Mouse (Mus musculus) kidney, postnatal 0 days (tissue): Measurements from ENCODE around the gene Ppp1cb. TPM values are rescaled to one million over a fixed set of nuclear protein-coding genes. Genes with fewer than 3 reads are reported as not detected.

Source experiments
- ATAC-seq: fragments of 200-750 bp; cut with Nextera tagmentation; replicated peaks from 2 replicates; pipeline ENCODE4 v1.8.0; 2017; ENCODE audit warnings: low read depth, moderate number of reproducible peaks, moderate TSS enrichment, moderate library complexity; ENCODE audit not compliant: low FRiP score
- DNase-seq: peaks from one replicate; pipeline ENCODE4 v3.0.0-alpha.2; 2016; ENCODE audit warnings: low spot score
- H3K27ac ChIP-seq: fragments of 300-500 bp; sonication (generic); 2 replicates; pipeline ENCODE4 v1.5.1; 2014; ENCODE audit warnings: mild to moderate bottlenecking
- H3K27me3 ChIP-seq: fragments of 300-500 bp; sonication (generic); 2 replicates; pipeline ENCODE4 v1.6.1; 2014; ENCODE audit warnings: low read length, mixed read lengths; ENCODE audit not compliant: insufficient read depth
- H3K36me3 ChIP-seq: fragments of 300-500 bp; sonication (generic); 2 replicates; pipeline ENCODE4 v1.6.1; 2014; ENCODE audit warnings: low read length, mixed read lengths; ENCODE audit not compliant: insufficient read depth
- H3K4me1 ChIP-seq: fragments of 300-500 bp; sonication (generic); replicated peaks from 2 replicates; pipeline ENCODE4 v1.6.1; 2014; ENCODE audit warnings: antibody characterized with exemption, low read length, mixed read lengths; ENCODE audit not compliant: insufficient read depth
- H3K4me2 ChIP-seq: fragments of 300-500 bp; sonication (generic); 2 replicates; pipeline ENCODE4 v1.6.1; 2014; ENCODE audit warnings: mild to moderate bottlenecking, low read length, moderate library complexity, mixed read lengths
- H3K4me3 ChIP-seq: fragments of 300-500 bp; sonication (generic); replicated peaks from 2 replicates; pipeline ENCODE4 v1.5.1; 2014; ENCODE audit warnings: low read depth, low read length
- H3K9ac ChIP-seq: fragments of 300-500 bp; sonication (generic); 2 replicates; pipeline ENCODE4 v1.6.1; 2014; ENCODE audit warnings: low read depth, low read length
- H3K9me3 ChIP-seq: fragments of 300-500 bp; sonication (generic); replicated peaks from 2 replicates; pipeline ENCODE4 v1.6.1; 2016; ENCODE audit warnings: low read length, inconsistent platforms, mixed read lengths
- CTCF ChIP-seq: IDR thresholded peaks from 2 replicates; pipeline ENCODE4 v1.5.1; 2016; ENCODE audit warnings: antibody characterized with exemption, low read depth, mild to moderate bottlenecking, moderate library complexity
- WGBS: fragments of 180-500 bp; shearing (Covaris S2); extraction: QIAGEN DNeasy Blood & Tissue Kit; methylation state at CpG from one replicate; pipeline ENCODE4 v1.1.7; 2014; 5-methylcytosine and 5-hydroxymethylcytosine counted together
- polyA plus RNA-seq: library from polyadenylated mRNA; unstranded; fragments of >200 nt; fragmentation: Nextera tagmentation; extraction: Ambion mirVana; gene quantifications from 2 replicates; pipeline ENCODE4 v1.2.1, GENCODE M21; 2015

The Ppp1cb gene
- polyA plus RNA-seq, 1 experiment from 2014 or later: 226 TPM

DNA sequence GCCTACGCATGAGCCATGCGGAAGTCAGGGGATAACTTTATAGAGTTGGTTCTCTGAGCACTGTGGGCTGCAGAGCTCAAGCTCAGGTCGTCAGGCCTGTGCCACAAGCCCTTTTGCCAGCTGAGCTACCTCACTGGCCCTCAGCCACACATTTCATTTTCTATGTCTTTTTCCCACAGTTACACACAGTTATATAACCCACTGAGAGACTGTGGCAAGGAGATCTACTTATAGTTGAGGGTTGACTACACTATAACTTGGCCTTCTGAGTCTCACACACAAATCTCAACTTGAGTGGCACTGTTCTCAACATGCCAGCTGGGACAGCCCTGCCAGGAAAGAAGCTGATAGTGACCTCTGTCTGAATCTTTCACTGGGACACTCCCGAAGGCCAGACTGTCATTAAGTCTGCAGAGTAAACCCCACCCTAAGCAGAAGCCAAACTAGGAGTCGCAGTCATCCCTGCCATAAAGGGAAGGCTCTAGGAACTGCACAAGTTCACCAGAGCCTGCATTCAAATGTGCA, 44.1 kb upstream of the Ppp1cb start:
- 57% methylated on average over 5 of the region's 5 CpGs for WGBS
- Histone ChIP-seq H3K27me3 (no peaks in the 10 kb centered on the region), H3K9ac (no peak overlapping the region), H3K36me3 (no peaks in the 10 kb centered on the region), H3K4me3 (no peak overlapping the region), H3K9me3 (no peaks in the 10 kb centered on the region), H3K27ac (peak overlapping the region; percentile 27; the same call in 1 of the 2 replicates), H3K4me2 (no peak overlapping the region), H3K4me1 (peaks cover 16% of the 10 kb centered on the region)
- no peak for DNase-seq
- no peak for ATAC-seq
- no peak for TF ChIP-seq CTCF

DNA sequence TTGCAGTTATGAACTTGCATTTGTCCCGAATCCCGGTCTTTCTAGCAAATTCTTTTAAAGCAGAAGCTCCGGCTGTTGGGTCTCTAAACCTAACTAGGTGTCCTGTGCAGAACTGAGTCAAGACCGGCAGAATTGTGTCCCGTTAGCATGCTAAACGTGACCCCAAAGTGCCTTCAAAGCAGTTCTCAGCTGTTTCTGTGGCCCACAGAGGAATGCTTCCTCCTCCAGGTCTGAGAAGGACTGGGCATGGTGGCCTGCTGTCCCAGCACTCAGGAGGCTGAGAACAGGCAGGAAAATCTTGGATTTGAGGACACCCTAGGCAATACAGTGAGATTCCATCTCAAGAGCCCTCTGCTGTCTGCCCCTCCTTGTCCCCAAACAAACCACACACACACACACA, 43.1 kb upstream of the Ppp1cb start:
- Histone ChIP-seq H3K9me3 (no peaks in the 10 kb centered on the region), H3K4me2 (no peak overlapping the region), H3K4me1 (peaks cover 16% of the 10 kb centered on the region), H3K9ac (no peak overlapping the region), H3K27ac (no peak overlapping the region), H3K27me3 (no peaks in the 10 kb centered on the region), H3K4me3 (no peak overlapping the region), H3K36me3 (no peaks in the 10 kb centered on the region)
- ATAC-seq: no peak
- no peak for TF ChIP-seq CTCF
- 74% methylated on average over 6 of the region's 6 CpGs for WGBS
- no peak for DNase-seq

- DNase-seq (peak; percentile 89), ATAC-seq (peak; percentile 44; the same call in 1 of the 2 replicates)
- Histone ChIP-seq H3K9ac (no peak overlapping the region), H3K4me1 (peaks cover 16% of the 10 kb centered on the region), H3K27me3 (no peaks in the 10 kb centered on the region), H3K4me3 (no peak overlapping the region), H3K27ac (no peak overlapping the region; the same call in 1 of the 2 replicates), H3K36me3 (no peaks in the 10 kb centered on the region), H3K9me3 (no peaks in the 10 kb centered on the region), H3K4me2 (no peak overlapping the region)
- 27% methylated on average over 4 of the region's 4 CpGs for WGBS
- TF ChIP-seq CTCF: no peak
These were observed 41.8 kb upstream of the Ppp1cb start for GRCm38 (mm10) chr5:32416881-32417280.

GRCm38 (mm10) chr5:32422081-32422589, 36.5 kb upstream of the Ppp1cb start:
- 0 out of 2 replicates have a peak overlapping the region, but pooled peaks have one; percentile 18 for H3K4me2 ChIP-seq
- no peak; the same call in 1 of the 2 replicates for ATAC-seq

GRCm38 (mm10) chr5:32423339-32424046, 35.1 kb upstream of the Ppp1cb start:
- H3K36me3 ChIP-seq: no peaks in the 10 kb centered on the region
- H3K9me3 ChIP-seq: no peaks in the 10 kb centered on the region
- TF ChIP-seq CTCF: no peak
- peak; percentile 40; the same call in 1 of the 2 replicates for ATAC-seq
- no peak overlapping the region for H3K9ac ChIP-seq
- 20% methylated on average over 11 of the region's 11 CpGs for WGBS
- no peak overlapping the region for H3K4me3 ChIP-seq
- H3K27me3 ChIP-seq: no peaks in the 10 kb centered on the region
- DNase-seq: peak; percentile 68
- peak overlapping the region; percentile 28 for H3K4me2 ChIP-seq
- H3K27ac ChIP-seq: no peak overlapping the region
- peaks cover 11% of the 10 kb centered on the region for H3K4me1 ChIP-seq

More at GRCm38 (mm10) chr5:32422081-32422589, 36.5 kb upstream of the Ppp1cb start:
- H3K36me3 ChIP-seq: no peaks in the 10 kb centered on the region
- H3K27ac ChIP-seq: no peak overlapping the region; the same call in 1 of the 2 replicates
- no peaks in the 10 kb centered on the region for H3K27me3 ChIP-seq
- no peak for TF ChIP-seq CTCF
- H3K9me3 ChIP-seq: no peaks in the 10 kb centered on the region
- no peak overlapping the region for H3K4me3 ChIP-seq
- 19% methylated on average over 15 of the region's 15 CpGs for WGBS
- H3K4me1 ChIP-seq: peaks cover 11% of the 10 kb centered on the region
- H3K9ac ChIP-seq: no peak overlapping the region
- DNase-seq: no peak

DNA sequence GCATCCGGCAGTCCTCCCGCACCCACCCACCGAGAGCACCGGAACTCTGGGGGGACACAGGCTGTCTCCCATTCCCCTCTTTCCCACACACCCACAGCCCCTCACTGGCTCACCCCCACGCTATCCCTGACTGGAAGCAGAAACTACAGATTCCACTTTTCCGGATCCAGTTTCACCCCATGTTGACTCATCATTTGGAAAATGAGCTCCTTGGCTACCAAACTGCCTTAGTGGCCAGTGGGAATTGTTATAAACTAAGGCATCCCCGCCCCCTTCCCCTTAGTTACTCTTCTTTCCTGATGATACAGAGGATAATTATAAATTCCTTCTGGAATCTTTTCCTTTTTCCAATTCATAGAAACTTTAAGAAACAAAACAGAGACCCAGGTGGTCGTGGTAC, 34.2 kb upstream of the Ppp1cb start:
- no peak for ATAC-seq
- no peak for DNase-seq
- H3K9ac ChIP-seq: no peak overlapping the region
- H3K27ac ChIP-seq: no peak overlapping the region
- no peaks in the 10 kb centered on the region for H3K9me3 ChIP-seq
- H3K4me3 ChIP-seq: no peak overlapping the region
- TF ChIP-seq CTCF: no peak
- H3K27me3 ChIP-seq: no peaks in the 10 kb centered on the region
- no peaks in the 10 kb centered on the region for H3K36me3 ChIP-seq
- H3K4me2 ChIP-seq: no peak overlapping the region
- WGBS: 56% methylated on average over 8 of the region's 8 CpGs
- H3K4me1 ChIP-seq: peaks cover 11% of the 10 kb centered on the region
